Mouse (Mus musculus) thymus, postnatal 14 days (tissue): ENCODE results near the gene Neu1.
"Not testable (repeated sequence)": the region's sequence is repeated elsewhere in the genome, so short reads cannot be mapped to it uniquely, and the experiment has no call there.

Source experiments
- DNase-seq: peaks from one replicate; pipeline ENCODE4 v3.0.0; 2021

Gene Neu1

GRCm38 (mm10) chr17:34949553-34949969, 18.5 kb downstream of the Neu1 start:
- no peak for DNase-seq

GRCm38 (mm10) chr17:34950514-34951455, 19.7 kb downstream of the Neu1 start:
- DNase-seq: no peak

- DNase-seq: no peak
Measured at GRCm38 (mm10) chr17:34951636-34952377, 20.8 kb downstream of the Neu1 start.

DNA sequence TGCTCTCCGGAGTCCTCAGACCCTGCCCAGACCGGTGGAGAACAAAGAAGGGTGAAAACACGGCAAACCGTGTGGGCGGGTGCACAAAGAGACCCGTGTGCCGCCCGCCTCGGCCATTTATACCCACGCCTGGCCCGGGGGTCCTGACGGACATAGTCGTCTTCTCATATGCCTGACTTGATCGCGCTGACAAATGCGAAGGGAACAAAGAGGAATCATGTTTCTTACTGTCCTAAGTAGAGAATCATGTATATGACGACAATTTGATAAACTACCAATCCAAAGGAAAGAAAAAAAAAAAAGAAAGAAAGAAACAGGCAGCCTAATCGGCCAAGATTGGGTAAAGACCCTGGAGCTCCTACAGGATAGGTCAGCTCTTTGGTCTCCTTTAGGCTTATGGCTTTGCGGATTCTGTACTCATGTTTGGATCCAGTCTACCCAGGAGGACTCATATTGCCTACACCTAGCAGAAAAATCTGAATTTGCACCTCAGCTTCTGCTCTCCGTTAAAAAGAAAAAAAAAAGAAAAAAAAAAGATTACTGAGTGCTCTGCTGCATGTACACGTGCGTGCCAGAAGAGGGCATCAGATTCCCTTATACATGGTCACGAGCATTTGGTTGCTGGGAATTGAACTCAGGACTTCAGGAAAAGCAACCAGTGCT, 21.5 kb downstream of the Neu1 start:
- peak; percentile 83 for DNase-seq

- no peak for DNase-seq
Measured at GRCm38 (mm10) chr17:34953258-34953657, 22.2 kb downstream of the Neu1 start.

DNA sequence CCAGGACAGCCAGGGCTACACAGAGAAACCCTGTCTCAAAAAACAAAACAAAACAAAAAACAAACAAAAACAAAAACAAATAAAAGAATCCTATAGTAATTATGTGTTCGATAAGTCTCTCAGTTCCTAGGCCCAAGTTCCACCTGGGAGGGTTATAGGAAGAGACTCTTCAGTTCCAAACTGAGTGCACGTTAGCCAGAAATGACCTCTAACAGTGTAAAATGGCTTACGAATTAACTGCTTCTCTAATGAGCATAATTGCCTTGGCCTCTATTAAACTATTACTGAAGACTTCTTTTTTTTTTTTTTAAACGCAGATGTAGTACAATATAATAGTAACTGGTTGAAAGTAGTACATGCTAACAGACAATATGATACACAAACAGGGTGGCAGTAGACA, 22.9 kb downstream of the Neu1 start:
- no peak for DNase-seq

DNA sequence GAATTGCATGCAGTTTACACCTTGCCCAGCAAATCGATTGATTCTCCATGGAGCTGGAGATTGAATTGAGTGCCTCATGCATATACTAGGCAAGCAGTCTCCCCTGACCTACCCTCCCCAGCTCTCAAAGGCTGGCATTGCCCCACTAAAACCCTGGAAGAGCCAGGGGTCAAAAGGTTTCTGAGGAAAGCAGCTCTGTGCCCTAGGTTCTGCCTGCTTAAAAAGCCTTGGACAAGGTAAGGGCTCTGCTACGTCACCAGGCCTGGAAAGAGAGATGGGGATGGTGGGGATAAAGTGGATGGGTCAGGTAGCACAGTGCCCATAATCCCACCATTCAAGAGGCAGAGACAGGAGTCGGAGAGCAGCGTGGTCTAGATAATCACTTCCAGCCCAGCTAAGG, 23.8 kb downstream of the Neu1 start:
- no peak for DNase-seq

DNA sequence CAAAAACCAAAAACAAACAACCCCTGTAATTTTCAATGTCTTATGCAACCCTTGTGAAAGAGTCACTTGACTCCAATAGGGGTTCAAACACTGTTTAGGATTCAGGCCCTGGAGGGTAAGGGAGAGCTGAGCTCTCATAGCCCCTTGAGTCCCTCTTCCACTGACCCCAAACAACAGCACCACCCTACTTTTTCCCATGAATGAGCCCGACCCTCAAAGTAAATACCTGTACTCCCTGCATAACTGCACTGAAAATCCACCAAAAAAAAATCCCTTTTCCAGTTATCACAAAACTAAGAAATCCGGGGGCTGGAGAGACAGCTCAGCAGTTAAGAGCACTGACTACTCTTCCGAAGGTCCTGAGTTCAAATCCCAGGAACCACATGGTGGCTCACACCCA, 24.8 kb downstream of the Neu1 start:
- DNase-seq: no peak

DNA sequence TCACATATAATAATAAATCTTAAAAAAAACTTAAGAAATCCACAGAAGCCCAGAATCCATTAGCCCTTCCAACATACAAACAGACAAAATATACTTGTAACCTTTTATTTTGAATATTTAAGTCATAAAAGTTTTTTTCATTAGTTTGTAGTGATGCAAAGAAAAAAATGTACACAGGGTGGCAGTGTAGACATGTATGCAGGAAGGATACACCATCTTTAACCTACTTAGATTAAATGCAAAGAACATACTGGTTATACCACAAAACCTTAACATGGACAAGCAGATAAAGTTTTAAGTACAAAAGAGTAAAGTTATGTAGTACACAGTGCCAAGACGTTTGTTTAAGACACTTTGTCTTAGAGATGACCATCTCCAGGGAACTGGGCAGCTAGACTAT, 25.3 kb downstream of the Neu1 start:
- DNase-seq: no peak

GRCm38 (mm10) chr17:34957291-34957690, 26.2 kb downstream of the Neu1 start:
- DNase-seq: not testable (repeated sequence)

- not testable (repeated sequence) for DNase-seq
Measured at GRCm38 (mm10) chr17:34957966-34958365, 26.9 kb downstream of the Neu1 start.

DNA sequence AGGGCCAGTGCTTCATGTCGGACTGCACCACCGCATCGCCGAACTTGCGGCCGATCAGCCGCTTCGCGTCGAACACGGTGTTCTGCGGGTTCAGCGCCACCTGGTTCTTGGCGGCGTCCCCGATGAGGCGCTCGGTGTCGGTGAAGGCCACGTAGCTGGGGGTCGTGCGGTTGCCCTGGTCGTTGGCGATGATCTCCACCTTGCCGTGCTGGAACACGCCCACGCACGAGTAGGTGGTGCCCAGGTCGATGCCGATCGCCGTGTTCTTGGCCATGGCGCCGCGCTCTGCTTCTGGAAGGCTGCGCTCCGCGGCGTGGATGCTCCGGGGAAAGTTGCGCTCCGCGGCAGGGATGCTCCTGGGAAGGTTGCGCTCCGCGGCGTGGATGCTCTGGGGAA, 27.7 kb downstream of the Neu1 start:
- DNase-seq: not testable (repeated sequence)

GRCm38 (mm10) chr17:34959130-34959778, 28.2 kb downstream of the Neu1 start, which contains the start of gene Hspa1b:
TSS of gene Hspa1b (minus strand) at chr17:34959238.
- peak; percentile 76 for DNase-seq

GRCm38 (mm10) chr17:34959881-34960515, 28.9 kb downstream of the Neu1 start:
- DNase-seq: no peak

DNA sequence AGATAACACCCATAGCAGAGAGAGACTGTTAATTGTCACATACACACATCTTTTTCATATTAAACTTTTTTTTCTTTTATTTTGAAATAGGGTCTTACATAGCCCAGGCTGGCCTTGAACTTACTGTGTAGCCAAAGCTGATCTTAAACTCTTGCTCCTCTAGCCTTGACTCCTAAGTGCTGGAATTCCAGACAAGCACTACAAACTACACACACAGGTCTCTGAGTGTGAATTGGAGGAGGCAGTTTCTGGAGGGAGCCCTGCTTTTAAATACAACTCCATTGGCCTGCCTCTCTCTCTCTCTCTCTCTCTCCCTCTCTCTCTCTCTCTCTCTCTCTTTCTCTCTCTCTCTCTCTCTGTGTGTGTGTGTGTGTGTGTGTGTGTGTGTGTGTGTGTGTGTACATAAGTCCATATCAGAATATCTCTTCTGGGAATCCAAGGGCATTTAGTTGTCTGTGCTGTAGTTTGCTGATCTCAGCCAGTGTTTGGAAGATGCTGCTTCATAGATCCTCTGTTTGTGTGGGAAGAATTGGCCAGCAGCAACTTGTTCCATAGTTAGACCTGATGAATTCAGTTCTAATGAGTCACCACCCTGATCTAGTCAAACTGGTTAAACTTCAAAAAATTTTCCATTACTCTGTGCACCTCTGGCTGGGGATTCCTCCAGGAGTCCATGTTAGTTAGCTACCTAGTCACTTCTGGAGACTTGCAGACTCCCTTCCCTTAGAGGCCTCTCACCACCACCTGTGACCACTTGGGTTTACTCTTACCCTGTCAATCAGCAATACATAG, 29.8 kb downstream of the Neu1 start:
- no peak for DNase-seq

DNA sequence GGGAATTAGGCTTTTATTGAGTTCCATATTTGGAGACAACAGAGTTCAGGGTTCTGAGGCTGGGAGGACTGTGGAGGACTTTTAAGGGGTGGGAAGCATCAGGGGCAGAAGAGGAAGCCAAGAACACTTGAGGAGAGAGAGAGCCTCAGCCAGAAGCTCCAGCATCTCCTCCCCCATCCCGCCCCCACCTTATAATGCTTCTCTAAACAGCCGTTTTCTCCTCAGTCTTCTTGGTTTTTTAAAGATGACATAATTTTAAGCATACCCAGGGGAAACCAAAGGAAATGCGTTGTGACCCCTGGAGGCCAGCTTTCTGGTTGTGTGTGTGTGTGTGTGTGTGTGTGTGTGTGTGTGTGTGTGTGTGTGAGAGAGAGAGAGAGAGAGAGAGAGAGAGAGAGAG, 31.1 kb downstream of the Neu1 start:
- DNase-seq: no peak

- no peak for DNase-seq
Measured at GRCm38 (mm10) chr17:34962841-34963240, 31.8 kb downstream of the Neu1 start.

- no peak for DNase-seq
Measured at GRCm38 (mm10) chr17:34964640-34965049, 33.6 kb downstream of the Neu1 start.

DNA sequence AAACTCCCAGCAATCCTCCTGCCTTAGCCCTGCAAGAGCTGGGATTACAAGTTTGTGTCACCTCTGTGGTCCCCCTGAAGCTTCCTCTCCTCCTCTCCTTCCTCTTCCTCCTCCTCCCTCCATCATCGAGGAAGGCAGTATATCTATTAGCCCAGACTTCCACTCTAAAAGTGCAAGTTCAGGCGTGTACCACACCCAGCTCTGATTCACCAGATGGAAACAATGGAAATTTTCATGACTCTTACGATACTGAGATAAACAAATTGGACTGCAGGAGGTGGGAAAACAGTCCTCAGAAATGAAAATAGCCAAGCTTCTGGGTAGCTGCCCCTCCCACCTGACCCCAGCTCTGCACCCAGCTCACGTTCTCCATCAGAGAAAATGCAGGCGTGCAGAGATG, 34.6 kb downstream of the Neu1 start:
- DNase-seq: no peak

DNA sequence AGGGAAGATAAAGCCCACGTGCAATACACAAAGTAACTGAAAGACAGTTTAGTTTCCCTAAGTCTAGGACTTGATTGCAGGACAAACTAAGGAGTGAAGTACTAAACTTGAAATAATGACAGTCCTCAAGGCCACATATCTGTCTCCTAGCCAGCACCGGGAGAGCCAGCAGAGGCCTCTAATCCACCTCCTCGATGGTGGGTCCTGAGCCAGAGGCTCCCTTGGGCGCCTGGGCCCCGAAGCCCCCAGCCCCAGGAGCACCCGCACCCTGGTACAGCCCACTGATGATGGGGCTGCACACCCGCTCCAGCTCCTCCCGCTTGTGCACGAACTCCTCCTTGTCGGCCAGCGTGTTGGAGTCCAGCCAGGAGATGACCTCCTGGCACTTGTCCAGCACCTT, 38.8 kb downstream of the Neu1 start, which contains the start of gene Gm20481:
Gene Gm20481 (plus strand): TSS at position 91 of the 400 bp plus-strand sequence.
- not testable (repeated sequence) for DNase-seq

DNA sequence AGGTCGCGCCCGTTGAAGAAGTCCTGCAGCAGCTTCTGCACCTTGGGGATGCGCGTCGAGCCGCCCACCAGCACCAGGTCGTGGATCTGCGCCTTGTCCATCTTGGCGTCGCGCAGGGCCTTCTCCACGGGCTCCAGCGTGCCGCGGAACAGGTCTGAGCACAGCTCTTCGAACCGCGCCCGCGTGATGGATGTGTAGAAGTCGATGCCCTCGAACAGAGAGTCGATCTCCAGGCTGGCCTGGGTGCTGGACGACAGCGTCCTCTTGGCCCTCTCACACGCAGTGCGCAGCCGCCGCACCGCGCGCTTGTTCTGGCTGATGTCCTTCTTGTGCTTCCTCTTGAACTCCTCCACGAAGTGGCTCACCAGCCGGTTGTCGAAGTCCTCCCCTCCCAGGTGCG, 39.8 kb downstream of the Neu1 start:
- DNase-seq: not testable (repeated sequence)
